Mouse (Mus musculus): ENCODE results near the gene Eif2ak4.

DNA sequence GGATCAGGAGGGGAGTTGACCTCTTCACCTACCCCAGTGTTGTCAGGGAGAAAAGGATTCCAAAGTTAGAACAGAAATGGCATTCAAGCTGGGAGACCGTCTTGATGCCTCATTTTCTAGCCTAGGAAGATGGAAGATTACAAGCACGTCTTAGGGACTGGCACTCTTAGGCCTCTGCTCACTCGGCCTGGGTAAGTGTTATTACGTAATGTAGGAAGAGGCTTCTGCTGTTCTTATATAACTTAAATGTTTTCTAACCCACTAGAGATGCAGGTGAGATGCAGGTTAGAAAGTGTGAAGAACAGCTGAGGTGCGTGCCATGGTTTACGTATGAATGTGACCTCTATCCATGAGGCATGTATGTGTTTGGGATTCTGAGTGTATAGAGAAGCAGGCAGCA lies 39.9 kb downstream of the Eif2ak4 start:
- TF ChIP-seq CTCF (conservative IDR thresholded peaks at IDR 0.05; ENCODE audit: low read length): no peak
- no peak for TF ChIP-seq POU5F1 (IDR thresholded peaks at IDR 0.05; ENCODE audit: borderline replicate concordance, low read length)
